Mouse (Mus musculus): ENCODE results near the gene Kcnmb3.
"Not testable (repeated sequence)": the region's sequence is repeated elsewhere in the genome, so short reads cannot be mapped to it uniquely, and the experiment has no call there.

Kcnmb3 gene

DNA sequence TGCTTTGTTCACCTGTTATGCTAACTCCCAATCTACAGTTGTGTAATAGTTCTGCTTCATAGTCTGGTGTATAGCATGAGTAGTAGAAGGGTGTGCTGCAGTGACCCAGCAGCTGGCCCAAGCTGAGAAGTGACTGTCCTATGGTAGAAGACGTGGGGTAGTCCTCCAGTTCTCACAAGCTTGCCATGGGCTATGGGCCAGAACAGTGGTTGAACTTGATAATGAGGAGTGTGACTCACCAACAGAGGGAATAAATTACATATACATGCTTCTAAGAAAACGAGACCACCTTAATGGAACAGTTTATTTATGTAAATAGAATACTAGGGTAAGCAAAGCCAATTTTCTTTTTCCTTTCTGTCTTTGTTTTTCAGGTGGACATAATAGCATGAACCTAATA lies 61.6 kb downstream of the Kcnmb3 start:
- DNase-seq (ENCODE audit: low read depth) = no peak

- not testable (repeated sequence) for DNase-seq (ENCODE audit: low read depth)
These were observed 62.7 kb downstream of the Kcnmb3 start for GRCm38 (mm10) chr3:32429351-32429750.

DNA sequence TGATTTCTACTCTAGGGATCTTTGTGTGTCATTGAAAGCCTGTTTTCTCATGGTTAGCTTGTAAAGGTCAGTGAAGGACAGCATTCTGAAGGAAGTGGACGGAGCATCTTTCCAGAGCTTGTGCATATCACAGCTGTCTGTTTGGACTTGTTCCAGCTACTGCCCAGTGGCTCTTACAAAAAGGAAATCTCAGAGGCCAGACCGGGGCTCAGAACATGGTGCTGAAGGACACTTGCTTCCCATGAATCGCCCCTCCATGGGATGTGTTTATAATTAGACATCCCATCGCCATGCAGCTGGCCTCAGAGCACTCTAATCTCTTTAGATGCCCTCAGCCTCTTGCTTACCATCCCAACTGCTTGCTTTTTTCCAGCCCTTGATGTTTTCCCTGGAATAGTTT lies 63.1 kb downstream of the Kcnmb3 start:
- no peak for DNase-seq (ENCODE audit: low read depth)

DNA sequence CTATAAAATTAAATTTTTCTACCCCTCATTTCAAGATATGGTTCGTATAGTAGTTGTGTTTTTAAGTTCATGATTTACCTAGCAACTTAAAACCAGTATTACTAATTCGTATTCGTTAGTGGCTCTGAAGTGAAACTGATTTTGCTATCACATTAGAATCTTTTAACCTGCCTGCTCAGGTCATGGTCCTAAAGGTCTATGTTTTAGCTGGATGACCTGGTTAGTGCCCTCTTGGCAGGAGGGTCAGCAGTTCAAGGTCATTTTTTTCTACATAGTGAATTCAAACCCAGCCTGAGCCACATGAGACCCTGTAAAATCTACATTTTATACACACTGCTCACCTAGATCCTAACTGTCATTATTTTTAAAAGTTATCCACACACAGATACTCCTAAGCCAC lies 63.7 kb downstream of the Kcnmb3 start:
- DNase-seq (ENCODE audit: low read depth) = no peak

GRCm38 (mm10) chr3:32427695-32428094 lies 64.3 kb downstream of the Kcnmb3 start:
- DNase-seq (ENCODE audit: low read depth) = no peak

Data from fibroblast of lung, adult 2 months (primary cell).